Mouse (Mus musculus): ENCODE measurements around the gene Zfp65.
"Not testable (repeated sequence)": the region's sequence is repeated elsewhere in the genome, so short reads cannot be mapped to it uniquely, and the experiment has no call there.

The Zfp65 gene

GRCm38 (mm10) chr13:67728641-67729318, at the start of gene Zfp65:
TSS of gene Zfp65 (minus strand) at chr13:67729173.
- peak; percentile 53 to 58 for DNase-seq (ENCODE audit: low spot score in 2 of 2)

- DNase-seq (ENCODE audit: low spot score in 2 of 2), result no peak
Observed at GRCm38 (mm10) chr13:67763031-67763768, 34.2 kb upstream of the Zfp65 start.

GRCm38 (mm10) chr13:67759966-67760365, 31.0 kb upstream of the Zfp65 start:
- DNase-seq (ENCODE audit: low spot score in 2 of 2), result no peak

- no peak for DNase-seq (ENCODE audit: low spot score in 2 of 2)
Observed at GRCm38 (mm10) chr13:67755761-67756160, 26.8 kb upstream of the Zfp65 start.

- peak; percentile 40 to 50 for DNase-seq (ENCODE audit: low spot score in 2 of 2)
Observed at GRCm38 (mm10) chr13:67754333-67755306, 25.6 kb upstream of the Zfp65 start, which contains the start of gene Zfp85. TSS of gene Zfp85 (minus strand) at chr13:67755228.

- no peak for DNase-seq (ENCODE audit: low spot score in 2 of 2)
Observed at GRCm38 (mm10) chr13:67743896-67744295, 14.9 kb upstream of the Zfp65 start.

- DNase-seq (ENCODE audit: low spot score in 2 of 2), result no peak
Observed at GRCm38 (mm10) chr13:67742941-67743340, 14.0 kb upstream of the Zfp65 start.

- DNase-seq (ENCODE audit: low spot score in 2 of 2), result not testable (repeated sequence)
Observed at GRCm38 (mm10) chr13:67734391-67734790, 5.4 kb upstream of the Zfp65 start.

- peak in 1 of 2 experiments; percentile 16 for DNase-seq (ENCODE audit: low spot score in 2 of 2)
Observed at GRCm38 (mm10) chr13:67729441-67729840, 468 bp upstream of the Zfp65 start.

- DNase-seq (ENCODE audit: low spot score in 2 of 2), result no peak
Observed at GRCm38 (mm10) chr13:67728106-67728505, 867 bp downstream of the Zfp65 start.

- DNase-seq (ENCODE audit: low spot score in 2 of 2), result not testable (repeated sequence)
Observed at GRCm38 (mm10) chr13:67725331-67725730, 3.6 kb downstream of the Zfp65 start.

- DNase-seq (ENCODE audit: low spot score in 2 of 2), result peak; percentile 86 to 90
Observed at GRCm38 (mm10) chr13:67723848-67724479, 5.0 kb downstream of the Zfp65 start.

GRCm38 (mm10) chr13:67686971-67687370, 42.0 kb downstream of the Zfp65 start, which contains the start of gene Zfp738:
TSS of gene Zfp738 (minus strand) at chr13:67687071.
- no peak for DNase-seq (ENCODE audit: low spot score in 2 of 2)

- not testable (repeated sequence) for DNase-seq (ENCODE audit: low spot score in 2 of 2)
Observed at GRCm38 (mm10) chr13:67683841-67684240, 45.1 kb downstream of the Zfp65 start.

- DNase-seq (ENCODE audit: low spot score in 2 of 2), result peak; percentile 83 to 85
Observed at GRCm38 (mm10) chr13:67682959-67683735, 45.8 kb downstream of the Zfp65 start.

- no peak for DNase-seq (ENCODE audit: low spot score in 2 of 2)
Observed at GRCm38 (mm10) chr13:67674902-67675301, 54.1 kb downstream of the Zfp65 start.
